Mouse (Mus musculus) Patski (cell line): ENCODE results near the gene Dnajb13. TPM values are rescaled to one million over a fixed set of nuclear protein-coding genes. Genes with fewer than 3 reads are reported as not detected.

ENCODE experiments used
- ATAC-seq: fragments of 100-300 bp; one replicate; pipeline ENCODE4 v1.8.0; 2021
- CTCF ChIA-PET: fragments of 350-600 bp; sonication (Branson Sonifier 250); formaldehyde crosslinking; loops from one replicate; lab custom pipeline; 2022; ENCODE audit warnings: inconsistent platforms; lab: Charles Lee
- POLR2A ChIA-PET: fragments of 350-600 bp; sonication (Branson Sonifier 250); formaldehyde crosslinking; loops from one replicate; lab custom pipeline; 2022; ENCODE audit warnings: antibody characterized with exemption, inconsistent platforms; lab: Charles Lee
- DNase-seq: peaks from one replicate; pipeline ENCODE4 v3.0.0-alpha.2; 2011; ENCODE audit warnings: low read depth, low spot score
- H3K27me3 ChIP-seq: fragments of 371-371 bp; one replicate; pipeline ENCODE4 v1.5.1; 2021
- CTCF ChIP-seq: fragments of 100-300 bp; IDR thresholded peaks from one replicate; pipeline ENCODE4 v1.5.1; 2021
- in situ Hi-C: fragments of 300-500 bp; cut with MboI; formaldehyde crosslinking; loops from 3 replicates; pipeline ENCODE4 v1.11.1; 2018; ENCODE audit warnings: low pct_unique_long_range_greater_than_20kb, mixed read lengths
- polyA plus RNA-seq: library from polyadenylated mRNA; unstranded; gene quantifications from one replicate; pipeline ENCODE4 v1.2.3, GENCODE M21; 2021

Dnajb13 gene
- polyA plus RNA-seq, 1 experiment from 2014 or later: 0.05 TPM

DNA sequence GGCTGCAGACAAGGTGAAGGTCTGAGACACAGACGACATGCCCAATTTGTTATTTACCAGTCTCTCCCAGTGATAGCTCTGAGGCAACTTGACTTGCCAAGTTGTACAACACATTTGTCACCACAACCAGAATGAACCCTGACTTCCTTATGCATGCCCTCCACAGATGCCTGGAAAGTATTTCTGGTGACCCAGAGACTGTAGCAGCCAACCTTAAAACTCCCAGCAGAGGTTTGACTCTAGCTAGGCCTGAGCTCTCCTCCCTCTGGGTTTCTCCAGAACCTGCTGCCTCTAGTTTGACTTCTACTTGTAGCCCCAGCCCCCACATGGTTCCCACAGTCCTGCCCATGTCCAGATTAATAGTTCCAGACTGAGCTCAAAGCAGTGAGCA is 43.4 kb downstream of the Dnajb13 start:
- no peak for ATAC-seq
- CTCF ChIA-PET: interaction anchor here (1.3 to 1.5 kb wide), 2 partner anchors 19 to 55 kb away, joined by 3 to 6 read pairs; no protein-coding TSS in a partner anchor
- DNase-seq: no peak
- no peaks in the 10 kb centered on the region for H3K27me3 ChIP-seq
- TF ChIP-seq CTCF: no peak
- in situ Hi-C loops: no loop called here
- POLR2A ChIA-PET: no interaction called here

- ATAC-seq (no peak), DNase-seq (no peak)
- ChIA-PET CTCF (interaction anchor here (1.3 to 1.5 kb wide), 2 partner anchors 20 to 55 kb away, joined by 3 to 6 read pairs; no protein-coding TSS in a partner anchor), POLR2A (no interaction called here)
- no peak for TF ChIP-seq CTCF
- in situ Hi-C loops: no loop called here
- H3K27me3 ChIP-seq: no peaks in the 10 kb centered on the region
Observed at GRCm38 (mm10) chr7:100470796-100471406, 43.9 kb downstream of the Dnajb13 start.

GRCm38 (mm10) chr7:100469502-100469901 is 45.3 kb downstream of the Dnajb13 start:
- no peak for DNase-seq
- H3K27me3 ChIP-seq: no peaks in the 10 kb centered on the region
- in situ Hi-C loops: no loop called here
- no peak for ATAC-seq
- CTCF ChIA-PET: no interaction called here
- POLR2A ChIA-PET: no interaction called here
- TF ChIP-seq CTCF: no peak

GRCm38 (mm10) chr7:100468761-100469160 is 46.0 kb downstream of the Dnajb13 start:
- H3K27me3 ChIP-seq: no peaks in the 10 kb centered on the region
- ChIA-PET CTCF (interaction anchor here (1.0 kb wide), 1 partner anchor 40 kb away, joined by 3 read pairs; no protein-coding TSS in a partner anchor), POLR2A (no interaction called here)
- DNase-seq (no peak), ATAC-seq (no peak)
- TF ChIP-seq CTCF: no peak
- in situ Hi-C loops: no loop called here

GRCm38 (mm10) chr7:100466781-100467510 is 47.8 kb downstream of the Dnajb13 start:
- TF ChIP-seq CTCF: no peak
- in situ Hi-C loops: no loop called here
- DNase-seq (no peak), ATAC-seq (no peak)
- POLR2A ChIA-PET: no interaction called here
- CTCF ChIA-PET: interaction anchor here (0.7 kb wide), 1 partner anchor 24 kb away, joined by 3 read pairs; no protein-coding TSS in a partner anchor
- no peaks in the 10 kb centered on the region for H3K27me3 ChIP-seq

GRCm38 (mm10) chr7:100465656-100466309 is 49.0 kb downstream of the Dnajb13 start:
- DNase-seq (no peak), ATAC-seq (peak; percentile 48)
- H3K27me3 ChIP-seq: no peaks in the 10 kb centered on the region
- ChIA-PET POLR2A (interaction anchor here (0.5 kb wide), 1 partner anchor 290 kb away, joined by 3 read pairs; the partner anchor contains the start of gene Kcne3), CTCF (interaction anchor here (0.7 to 1.2 kb wide), 3 partner anchors 10 to 55 kb away, joined by 3 to 4 read pairs (median 3); no protein-coding TSS in a partner anchor)
- no peak for TF ChIP-seq CTCF
- in situ Hi-C loops: no loop called here

DNA sequence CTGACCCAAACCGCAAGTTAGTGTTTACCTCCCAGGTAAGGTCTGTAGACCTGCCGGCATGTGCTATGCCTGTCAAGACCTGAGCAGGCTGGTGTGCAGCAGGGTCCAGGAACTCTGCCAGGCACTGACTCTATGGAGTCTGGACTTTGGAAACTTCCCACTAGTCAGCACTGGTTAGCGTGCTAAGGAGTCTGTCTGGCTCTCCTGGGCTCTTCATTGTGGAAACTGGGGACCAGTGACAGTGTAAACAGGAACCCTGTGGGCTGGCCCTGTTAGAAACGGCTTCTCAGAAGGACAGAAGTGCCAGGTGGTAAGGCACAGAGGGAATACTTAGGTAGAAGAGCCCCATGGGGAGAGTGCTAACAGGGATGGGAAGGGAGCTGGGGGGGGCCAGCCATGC is 49.5 kb downstream of the Dnajb13 start:
- no peak for TF ChIP-seq CTCF
- ChIA-PET CTCF (interaction anchor here (1.0 to 1.2 kb wide), 2 partner anchors 10 to 56 kb away, joined by 3 to 4 read pairs; no protein-coding TSS in a partner anchor), POLR2A (no interaction called here)
- ATAC-seq: no peak
- no peaks in the 10 kb centered on the region for H3K27me3 ChIP-seq
- DNase-seq: no peak
- in situ Hi-C loops: no loop called here

GRCm38 (mm10) chr7:100464248-100464647 is 50.5 kb downstream of the Dnajb13 start:
- CTCF ChIA-PET: interaction anchor here (1.4 kb wide), 1 partner anchor 56 kb away, joined by 3 read pairs; no protein-coding TSS in a partner anchor
- no peak for TF ChIP-seq CTCF
- ATAC-seq (no peak), DNase-seq (no peak)
- in situ Hi-C loops: no loop called here
- POLR2A ChIA-PET: no interaction called here
- no peaks in the 10 kb centered on the region for H3K27me3 ChIP-seq

DNA sequence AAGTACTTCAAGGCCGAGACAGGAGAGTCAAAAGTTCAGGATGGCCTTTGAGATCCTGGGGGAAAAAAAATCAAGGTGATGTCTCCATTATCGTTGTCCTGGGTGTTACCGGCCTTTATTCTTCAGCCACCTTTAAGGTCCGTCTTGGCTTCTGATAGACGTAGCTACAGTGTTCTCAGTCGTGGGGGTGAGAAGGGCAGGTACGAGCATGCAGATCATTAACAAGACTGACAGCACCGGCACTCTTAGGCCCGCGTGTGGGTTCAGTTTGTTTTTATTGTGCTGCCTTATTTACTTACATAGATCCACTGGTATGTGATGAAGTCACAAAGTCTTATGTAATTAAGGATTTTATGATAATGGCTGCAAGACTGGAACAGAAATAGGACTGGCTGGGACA is 51.0 kb downstream of the Dnajb13 start:
- ChIA-PET CTCF (interaction anchor here (1.4 kb wide), 1 partner anchor 57 kb away, joined by 3 read pairs; no protein-coding TSS in a partner anchor), POLR2A (no interaction called here)
- TF ChIP-seq CTCF: no peak
- in situ Hi-C loops: no loop called here
- no peaks in the 10 kb centered on the region for H3K27me3 ChIP-seq
- DNase-seq (no peak), ATAC-seq (no peak)

DNA sequence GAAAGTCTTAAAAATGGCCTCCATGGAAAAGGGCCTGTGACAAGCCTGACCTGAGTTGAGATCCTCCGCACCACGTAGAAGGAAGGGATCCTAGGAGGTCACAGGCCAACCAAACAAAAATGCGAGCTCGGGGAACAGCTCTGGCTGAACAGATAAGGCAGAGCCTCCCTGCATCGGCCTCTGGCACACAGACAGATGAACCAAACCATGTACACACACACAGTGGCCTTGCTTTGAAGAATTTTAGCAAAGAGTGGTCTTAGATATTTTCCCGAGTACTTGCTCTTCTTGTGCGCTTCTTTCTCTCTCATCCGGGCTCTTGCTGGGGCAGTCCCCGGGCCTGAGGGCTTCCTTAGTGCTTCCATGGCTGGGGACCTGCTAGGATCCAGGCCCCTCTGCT is 51.6 kb downstream of the Dnajb13 start:
- in situ Hi-C loops: no loop called here
- ATAC-seq (no peak), DNase-seq (no peak)
- CTCF ChIA-PET: no interaction called here
- POLR2A ChIA-PET: no interaction called here
- TF ChIP-seq CTCF: no peak
- no peaks in the 10 kb centered on the region for H3K27me3 ChIP-seq
